Mouse (Mus musculus): ENCODE measurements around the gene Klf15. TPM values are rescaled to one million over a fixed set of nuclear protein-coding genes. Genes with fewer than 3 reads are reported as not detected.

Gene Klf15
- polyA plus RNA-seq, 1 experiment from 2014 or later: 7.3 TPM

- no peaks in the 10 kb centered on the region for H3K27me3 ChIP-seq (replicated peaks)
- peaks cover 30% of the 10 kb centered on the region for H3K4me1 ChIP-seq (replicated peaks)
- WGBS: 79% methylated on average over 5 of the region's 5 CpGs
- no peak overlapping the region for H3K9ac ChIP-seq
- H3K4me3 ChIP-seq: no peak overlapping the region
- H3K27ac ChIP-seq (ENCODE audit: poor library complexity, severe bottlenecking): no peak overlapping the region
- H3K4me2 ChIP-seq: no peak overlapping the region
- ATAC-seq (ENCODE audit: insufficient number of reproducible peaks, low FRiP score): no peak
- H3K9me3 ChIP-seq (replicated peaks): no peaks in the 10 kb centered on the region
- H3K36me3 ChIP-seq: no peaks in the 10 kb centered on the region
Observed at GRCm38 (mm10) chr6:90512416-90512815, 50.0 kb downstream of the Klf15 start.

GRCm38 (mm10) chr6:90513074-90513856 is 50.9 kb downstream of the Klf15 start:
- Histone ChIP-seq H3K36me3 (no peaks in the 10 kb centered on the region), H3K9me3 (replicated peaks) (no peaks in the 10 kb centered on the region), H3K4me3 (no peak overlapping the region), H3K9ac (no peak overlapping the region), H3K4me1 (replicated peaks) (peaks cover 22% of the 10 kb centered on the region), H3K27ac (ENCODE audit: poor library complexity, severe bottlenecking) (no peak overlapping the region), H3K4me2 (no peak overlapping the region), H3K27me3 (replicated peaks) (no peaks in the 10 kb centered on the region)
- WGBS: 69% methylated on average over 5 of the region's 5 CpGs
- no peak for ATAC-seq (ENCODE audit: insufficient number of reproducible peaks, low FRiP score)

GRCm38 (mm10) chr6:90514369-90514768 is 52.0 kb downstream of the Klf15 start:
- no peak overlapping the region for H3K9ac ChIP-seq
- H3K4me1 ChIP-seq (replicated peaks): peaks cover 11% of the 10 kb centered on the region; the same call in 1 of the 2 replicates
- H3K4me3 ChIP-seq: no peak overlapping the region
- H3K36me3 ChIP-seq: no peaks in the 10 kb centered on the region
- H3K27ac ChIP-seq (ENCODE audit: poor library complexity, severe bottlenecking): no peak overlapping the region
- no peak overlapping the region for H3K4me2 ChIP-seq
- no peaks in the 10 kb centered on the region for H3K9me3 ChIP-seq (replicated peaks)
- H3K27me3 ChIP-seq (replicated peaks): no peaks in the 10 kb centered on the region
- no peak for ATAC-seq (ENCODE audit: insufficient number of reproducible peaks, low FRiP score)

DNA sequence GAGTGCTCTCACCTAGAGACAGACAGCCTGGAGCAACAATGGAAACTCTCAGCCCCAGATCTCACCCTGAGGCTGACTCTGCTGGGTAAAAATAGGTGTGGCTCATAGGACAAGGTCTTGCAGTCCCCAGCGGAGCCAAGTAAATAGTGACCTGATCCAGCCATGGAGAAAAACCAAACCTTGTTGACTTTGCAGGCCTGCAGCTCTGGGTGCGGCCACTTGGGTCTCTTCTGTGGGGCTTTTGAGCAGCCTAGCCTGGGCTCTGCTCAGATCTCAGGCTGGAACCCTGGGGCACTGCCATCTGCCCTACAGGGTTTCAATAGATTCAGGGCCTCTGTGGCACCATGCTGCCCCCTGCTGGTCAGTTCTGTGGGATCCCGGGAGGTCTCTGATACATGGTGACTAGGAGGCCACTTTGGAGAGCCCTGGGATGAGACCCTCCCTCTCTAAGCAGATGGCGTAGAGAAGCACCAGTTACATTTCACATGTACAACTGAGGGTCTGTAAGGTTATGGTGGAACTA is 52.6 kb downstream of the Klf15 start:
- WGBS: 32% methylated on average over 4 of the region's 4 CpGs
- ATAC-seq (ENCODE audit: insufficient number of reproducible peaks, low FRiP score): peak; percentile 51
- H3K36me3 ChIP-seq: no peaks in the 10 kb centered on the region
- H3K27me3 ChIP-seq (replicated peaks): no peaks in the 10 kb centered on the region
- H3K4me3 ChIP-seq: no peak overlapping the region
- peaks cover 7% of the 10 kb centered on the region; the same call in 1 of the 2 replicates for H3K4me1 ChIP-seq (replicated peaks)
- no peak overlapping the region for H3K4me2 ChIP-seq
- H3K9ac ChIP-seq: no peak overlapping the region
- no peaks in the 10 kb centered on the region for H3K9me3 ChIP-seq (replicated peaks)
- no peak overlapping the region for H3K27ac ChIP-seq (ENCODE audit: poor library complexity, severe bottlenecking)

- Histone ChIP-seq H3K4me1 (replicated peaks) (peaks cover 7% of the 10 kb centered on the region; the same call in 1 of the 2 replicates), H3K4me3 (no peak overlapping the region), H3K9ac (no peak overlapping the region), H3K27ac (ENCODE audit: poor library complexity, severe bottlenecking) (no peak overlapping the region), H3K27me3 (replicated peaks) (no peaks in the 10 kb centered on the region), H3K4me2 (no peak overlapping the region), H3K36me3 (no peaks in the 10 kb centered on the region), H3K9me3 (replicated peaks) (no peaks in the 10 kb centered on the region)
- ATAC-seq (ENCODE audit: insufficient number of reproducible peaks, low FRiP score): no peak
- 42% methylated on average over 3 of the region's 3 CpGs for WGBS
Observed at GRCm38 (mm10) chr6:90518892-90519291, 56.5 kb downstream of the Klf15 start.

GRCm38 (mm10) chr6:90519375-90519774 is 57.0 kb downstream of the Klf15 start:
- no peak overlapping the region for H3K4me3 ChIP-seq
- no peaks in the 10 kb centered on the region for H3K9me3 ChIP-seq (replicated peaks)
- no peak overlapping the region for H3K9ac ChIP-seq
- no peak overlapping the region for H3K4me2 ChIP-seq
- no peaks in the 10 kb centered on the region for H3K27me3 ChIP-seq (replicated peaks)
- WGBS: 37% methylated on average over 5 of the region's 5 CpGs
- no peak overlapping the region for H3K27ac ChIP-seq (ENCODE audit: poor library complexity, severe bottlenecking)
- H3K4me1 ChIP-seq (replicated peaks): peaks cover 7% of the 10 kb centered on the region; the same call in 1 of the 2 replicates
- ATAC-seq (ENCODE audit: insufficient number of reproducible peaks, low FRiP score): no peak
- H3K36me3 ChIP-seq: no peaks in the 10 kb centered on the region

Other genes starting within 250 kb of the Klf15 start
- gene Vmn1r53, start 238.1 kb upstream of the Klf15 start, polyA plus RNA-seq (2016; fragmentation: Nextera tagmentation; extraction: Ambion mirVana): not detected in 2 replicates
- gene Vmn1r54, start 216.3 kb upstream of the Klf15 start, polyA plus RNA-seq (2016; fragmentation: Nextera tagmentation; extraction: Ambion mirVana): not detected in 2 replicates
- gene BC048671, start 161.4 kb upstream of the Klf15 start, polyA plus RNA-seq (2016; fragmentation: Nextera tagmentation; extraction: Ambion mirVana): not detected in 2 replicates
- 0.10 TPM in 1 of 2 replicates, not detected in the other for gene Chst13, start 137.4 kb upstream of the Klf15 start, polyA plus RNA-seq (2016; fragmentation: Nextera tagmentation; extraction: Ambion mirVana)
- not detected in 2 replicates for gene Uroc1, start 129.3 kb upstream of the Klf15 start, polyA plus RNA-seq (2016; fragmentation: Nextera tagmentation; extraction: Ambion mirVana)
- 9.2 and 10.0 TPM in 2 replicates for gene Zxdc, start 93.1 kb upstream of the Klf15 start, polyA plus RNA-seq (2016; fragmentation: Nextera tagmentation; extraction: Ambion mirVana)
- 0.08 and 0.12 TPM in 2 replicates for gene Cfap100, start 33.8 kb upstream of the Klf15 start, polyA plus RNA-seq (2016; fragmentation: Nextera tagmentation; extraction: Ambion mirVana)
- gene Aldh1l1, start 23.9 kb downstream of the Klf15 start, polyA plus RNA-seq (2016; fragmentation: Nextera tagmentation; extraction: Ambion mirVana): 1.1 and 2.1 TPM in 2 replicates
- gene Slc41a3, start 142.1 kb downstream of the Klf15 start, polyA plus RNA-seq (2016; fragmentation: Nextera tagmentation; extraction: Ambion mirVana): 11.4 and 12.2 TPM in 2 replicates